Mouse (Mus musculus): ENCODE results near the gene Gm12355.

- TF ChIP-seq POLR2A (IDR thresholded peaks at IDR 0.05; ENCODE audit: low read depth, low read length) = no peak
- no peak for TF ChIP-seq CTCF (IDR thresholded peaks at IDR 0.05; ENCODE audit: borderline replicate concordance, insufficient read depth, low read length)
Observed at GRCm38 (mm10) chr11:98625611-98626410, at the start of gene Gm12355, which contains the start of gene Gsdma3.

Data from embryonic fibroblast, embryonic 13.5 days (primary cell).